Mouse (Mus musculus) 416B (cell line): ENCODE results near the gene Zfp90.

ENCODE experiments used
- DNase-seq: peaks from one replicate; pipeline ENCODE4 v3.0.0; 2011; ENCODE audit warnings: low read depth

Gene Zfp90

DNA sequence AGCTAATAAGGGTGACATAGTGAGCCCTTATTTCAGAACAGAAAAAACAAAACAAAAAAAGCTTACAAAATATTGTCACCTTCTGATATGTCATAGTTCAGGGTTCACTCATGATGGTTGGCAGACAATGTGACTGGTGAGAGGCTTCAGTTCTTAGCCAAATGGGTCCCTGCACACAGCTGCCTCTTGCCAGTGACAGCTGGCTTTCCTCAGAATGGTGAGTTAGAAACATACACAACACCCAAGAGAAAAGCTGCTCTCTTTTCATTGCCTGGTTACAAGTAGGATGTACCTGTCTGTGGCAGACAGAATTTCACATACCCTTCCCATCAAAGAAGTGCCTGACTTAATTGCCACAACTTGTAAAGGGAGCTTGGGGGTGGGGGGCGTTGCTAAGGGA, 18.5 kb downstream of the Zfp90 start:
- no peak for DNase-seq

DNA sequence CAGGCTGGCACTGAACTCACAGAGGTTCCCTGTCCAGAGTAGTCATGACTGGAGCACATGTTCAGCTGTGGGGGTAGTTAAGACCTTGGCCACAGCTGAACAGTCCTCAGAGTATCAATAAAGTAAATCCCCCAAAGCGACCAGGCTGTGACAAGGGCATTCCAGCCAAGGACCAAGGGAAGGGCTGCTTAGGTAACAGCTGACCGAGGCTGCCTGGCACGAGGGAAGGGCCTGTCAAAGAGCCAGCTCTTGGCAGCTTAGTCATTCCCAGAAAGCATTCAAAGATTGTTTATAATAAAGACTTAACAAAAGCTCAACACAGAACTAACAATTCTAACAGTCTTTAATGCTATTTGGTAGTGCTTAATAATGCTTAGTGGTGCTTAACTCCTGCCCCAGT, 22.7 kb downstream of the Zfp90 start:
- DNase-seq: no peak

DNA sequence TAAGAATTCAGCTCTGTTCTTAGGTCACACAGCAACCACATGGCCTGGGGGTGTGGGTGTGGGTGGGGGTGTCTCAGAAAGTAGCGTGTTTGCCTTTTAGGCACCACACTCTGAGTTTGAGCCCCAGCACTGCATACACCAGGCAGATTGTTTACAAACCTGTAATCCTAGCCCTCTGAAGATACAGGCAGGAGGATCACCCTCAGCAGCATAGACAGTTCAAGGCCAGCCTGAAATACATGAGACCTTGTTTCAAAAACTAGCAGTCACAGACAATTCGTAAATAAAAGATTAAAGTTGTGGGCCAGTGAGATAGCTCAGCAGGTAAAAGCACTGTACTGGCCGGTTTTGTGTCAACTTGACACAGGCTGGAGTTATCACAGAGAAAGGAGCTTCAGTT, 25.0 kb downstream of the Zfp90 start:
- DNase-seq: no peak

DNA sequence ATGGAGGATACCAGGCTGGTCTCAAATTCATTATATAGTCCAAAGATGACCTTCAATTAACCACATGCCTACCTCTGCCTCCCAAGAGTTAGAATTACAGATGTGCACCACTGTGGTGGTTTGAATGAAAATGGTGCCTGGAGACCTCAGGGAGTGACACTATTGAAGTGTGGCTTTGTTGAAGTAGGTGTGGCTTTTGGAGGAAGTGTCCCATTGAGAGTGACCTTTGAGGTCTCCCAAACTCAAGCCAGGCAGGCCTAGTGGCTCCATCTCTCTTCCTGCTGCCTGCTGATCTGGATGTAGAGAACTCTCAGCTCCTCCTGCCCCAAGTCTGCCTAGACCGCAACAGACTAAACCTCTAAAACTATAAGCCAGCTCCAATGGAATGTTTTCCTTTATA, 27.6 kb downstream of the Zfp90 start:
- no peak for DNase-seq

DNA sequence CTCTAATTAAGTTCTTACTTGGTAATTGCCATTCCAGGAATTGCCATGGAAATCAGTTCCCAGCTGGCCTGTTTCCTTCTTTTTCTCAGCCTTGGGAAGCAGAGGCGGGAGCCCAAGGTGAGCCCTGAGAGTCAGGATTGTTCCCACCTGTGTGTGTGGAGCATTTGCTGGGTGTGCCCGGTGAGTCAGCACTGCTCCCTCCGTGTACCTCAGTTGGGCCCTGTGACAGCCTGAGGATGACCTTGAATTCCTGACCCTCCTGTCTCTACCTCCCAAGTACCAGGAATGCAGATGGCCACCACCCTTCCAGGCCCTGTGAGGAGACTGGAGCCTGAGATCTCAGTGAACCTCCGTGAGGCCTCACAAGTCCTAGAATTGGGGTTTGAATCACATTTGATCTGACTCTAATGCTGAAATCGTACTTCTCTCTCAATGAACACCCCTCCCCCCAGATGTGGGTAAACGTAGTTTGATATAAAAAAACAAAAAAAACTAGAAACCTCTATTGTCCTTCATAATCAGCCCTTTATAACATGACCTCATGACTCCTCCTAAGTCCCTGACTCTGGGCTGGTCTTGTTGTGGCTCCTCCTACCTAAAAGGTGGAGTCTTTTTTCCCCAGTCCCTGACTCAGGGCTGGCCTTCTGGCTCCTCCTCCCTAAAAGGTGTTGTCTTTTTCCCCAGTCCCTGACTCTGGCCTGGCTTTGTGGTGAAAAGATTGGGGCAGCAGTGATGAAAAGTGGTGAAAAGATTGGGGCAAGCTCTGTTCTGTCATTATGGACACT, 36.4 kb downstream of the Zfp90 start:
- DNase-seq: no peak

DNA sequence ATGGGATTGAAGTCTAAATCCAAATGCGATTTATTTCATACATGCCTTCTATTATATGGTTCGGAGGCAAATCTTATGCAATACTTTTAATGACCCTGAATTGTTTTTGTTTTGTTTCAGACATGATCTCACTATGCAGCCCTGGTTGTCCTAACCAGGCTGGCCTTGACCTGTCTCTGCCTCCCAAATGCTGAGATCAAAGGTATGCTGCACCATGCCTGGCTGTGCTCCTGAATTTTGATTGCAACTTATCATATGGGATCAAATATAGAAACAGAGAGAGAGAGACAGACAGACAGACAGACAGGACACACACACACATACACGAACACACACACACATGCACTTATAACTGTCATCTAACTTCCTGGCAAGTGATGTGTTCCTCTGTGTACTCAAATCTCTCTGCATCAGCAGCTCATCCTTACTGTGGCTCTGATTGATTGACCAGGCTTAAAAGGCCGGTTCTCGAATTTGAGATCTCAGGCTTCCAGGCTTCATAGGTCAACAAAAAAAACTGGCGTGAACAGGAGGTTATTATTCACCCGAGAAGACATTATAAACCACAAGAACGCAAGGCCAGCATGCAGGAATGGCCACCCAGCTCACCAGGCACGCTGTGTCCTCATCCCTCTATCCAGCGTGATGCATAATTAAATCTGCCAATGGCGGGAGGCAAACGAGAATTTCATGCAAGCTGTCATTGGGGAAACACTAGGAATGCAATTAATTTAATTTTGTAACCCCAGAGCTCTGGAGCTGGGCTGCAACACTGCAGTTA, 37.8 kb downstream of the Zfp90 start:
- DNase-seq: no peak

DNA sequence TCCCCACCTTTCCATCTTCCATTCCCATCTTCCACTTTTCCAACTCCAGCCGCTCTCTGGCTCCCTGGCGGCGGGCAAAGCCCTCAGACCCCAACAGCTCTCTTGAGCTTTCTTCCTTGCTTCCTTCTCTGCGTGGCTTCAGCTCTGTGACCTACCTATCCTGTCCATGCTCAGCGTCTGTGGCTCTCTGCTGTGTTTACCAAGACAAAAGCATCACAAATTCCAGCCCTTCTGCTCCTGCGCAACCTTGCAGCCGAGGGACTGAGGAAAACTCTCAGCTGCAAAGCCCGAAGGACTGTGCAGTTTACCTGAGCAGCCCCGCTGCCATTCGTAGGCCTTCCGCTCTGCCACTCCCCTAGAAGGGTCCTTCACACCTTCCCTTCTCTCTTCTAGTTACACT, 38.9 kb downstream of the Zfp90 start:
- no peak for DNase-seq

DNA sequence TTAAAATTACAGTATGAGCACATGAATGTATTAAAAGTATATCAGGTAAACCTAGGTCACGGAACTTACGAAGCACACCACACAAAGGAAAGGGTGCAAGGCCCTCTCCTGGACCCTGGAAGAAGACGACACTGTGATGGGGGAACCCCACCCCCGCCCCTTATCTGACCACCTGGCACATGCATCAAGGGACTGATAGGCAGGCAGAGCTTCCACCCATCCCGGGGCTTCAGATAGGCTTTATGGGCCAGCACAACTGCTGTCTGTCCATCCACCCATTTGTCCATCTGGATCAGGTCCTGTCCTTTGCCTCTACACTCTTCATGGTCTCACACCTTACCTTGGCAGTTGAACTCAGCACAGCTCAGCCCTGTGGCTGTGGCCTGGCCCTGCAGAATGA, 47.0 kb downstream of the Zfp90 start:
- DNase-seq: no peak

DNA sequence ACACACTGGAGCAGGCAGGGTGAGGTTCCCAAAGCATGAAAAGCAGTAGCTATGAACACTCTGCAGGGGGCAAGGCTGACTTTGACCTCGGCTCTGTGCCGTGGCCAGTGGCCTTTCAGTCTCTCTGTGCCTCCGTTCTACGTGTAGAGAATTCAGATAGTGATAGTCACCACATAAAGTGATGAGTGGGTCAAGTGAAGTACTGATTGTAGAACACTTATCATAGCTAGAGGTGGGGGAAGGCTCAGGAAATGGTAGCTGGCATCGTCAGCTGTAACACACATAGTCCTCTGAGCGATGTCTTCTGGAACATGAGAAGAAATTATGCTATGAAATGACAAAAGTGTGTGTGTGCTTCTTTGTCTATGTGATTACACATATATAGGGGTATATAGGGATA, 48.7 kb downstream of the Zfp90 start:
- no peak for DNase-seq

DNA sequence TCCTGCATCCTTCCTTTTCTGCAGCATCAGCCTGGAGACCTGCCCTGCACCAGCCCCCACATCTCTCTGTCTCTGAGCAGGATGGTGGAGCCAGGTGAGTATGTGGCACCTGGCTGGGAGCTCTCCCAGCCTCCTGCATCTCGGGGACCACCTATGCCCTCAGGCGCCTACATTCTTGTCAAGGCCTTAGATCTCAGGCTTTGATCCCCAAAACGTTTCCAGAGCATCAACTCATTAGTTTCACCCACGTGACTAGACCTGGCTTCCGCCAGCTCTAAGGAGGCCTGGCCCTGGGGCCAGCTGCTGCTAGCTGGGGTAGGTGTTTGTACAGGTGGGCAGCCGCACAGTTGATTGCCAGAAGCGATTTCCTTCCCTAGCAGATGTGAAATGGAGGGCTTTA, 54.4 kb downstream of the Zfp90 start:
- no peak for DNase-seq

DNA sequence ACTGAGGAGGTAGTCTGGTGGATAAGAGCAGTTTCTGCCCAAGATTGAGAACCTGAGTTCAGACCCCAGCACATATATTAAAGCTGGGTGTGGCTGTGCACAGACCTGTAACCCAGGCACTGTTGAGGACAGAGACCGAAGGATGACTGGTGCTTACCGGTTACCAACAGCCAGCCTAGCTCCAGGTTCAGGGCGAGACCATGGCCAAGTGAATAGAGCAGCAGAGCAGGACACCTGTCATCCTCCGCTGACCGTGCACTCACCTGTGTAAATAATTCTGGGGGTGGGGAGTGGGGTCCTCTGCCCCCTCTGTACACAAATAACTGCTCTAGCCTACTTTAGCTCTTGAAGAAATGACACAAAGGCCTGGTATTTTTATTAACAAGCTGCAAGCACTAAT, 58.9 kb downstream of the Zfp90 start:
- DNase-seq: no peak
